Mouse (Mus musculus): ENCODE measurements at regions not wholly inside any gene's neighbourhood (a gene's known extent, or its start where the extent isn't known, plus 50 kb on each side); places are given as distances from the start of the nearest gene placed in this dataset.

DNA sequence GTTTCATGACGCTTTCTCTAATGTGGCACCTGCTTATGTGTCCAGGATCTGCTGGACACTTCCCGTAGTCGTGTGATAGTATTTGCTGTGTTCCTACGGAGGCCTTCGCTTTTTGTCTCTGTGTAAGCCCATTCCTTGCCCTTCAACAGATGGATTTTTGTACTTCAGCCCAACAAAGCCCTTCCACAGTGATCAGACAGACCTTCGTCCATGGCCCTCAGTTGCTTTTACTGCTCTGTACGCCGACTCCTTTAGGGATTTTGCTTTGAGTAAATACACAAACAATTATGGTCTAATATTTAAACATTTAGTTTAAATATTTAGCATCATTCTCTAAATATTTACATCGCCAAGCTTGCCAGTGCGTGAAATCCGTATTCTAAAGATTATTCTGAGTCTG is 95.6 kb upstream of the Kit start:
- no peak for TF ChIP-seq HCFC1 (IDR thresholded peaks at IDR 0.05; ENCODE audit: low read depth, low read length)
- no peak for TF ChIP-seq JUND (IDR thresholded peaks at IDR 0.05; ENCODE audit: low read depth, low read length)
- TF ChIP-seq TCF12 (IDR thresholded peaks at IDR 0.05; ENCODE audit: low read depth, low read length), result no peak
- no peak for TF ChIP-seq USF1 (IDR thresholded peaks at IDR 0.05; ENCODE audit: low read depth, low read length)
- no peak for TF ChIP-seq POLR2AphosphoS2 (IDR thresholded peaks at IDR 0.05; ENCODE audit: low read length)
- no peak for TF ChIP-seq CTCF (IDR thresholded peaks at IDR 0.05 in 2 of 3, conservative IDR thresholded peaks at IDR 0.05 in 1 of 3; ENCODE audit: control insufficient read depth in 1 of 3, insufficient read depth in 1 of 3, low read depth in 2 of 3, low read length in 3 of 3, poor library complexity in 1 of 3, severe bottlenecking in 1 of 3)
- no peak for TF ChIP-seq MAFK (IDR thresholded peaks at IDR 0.05; ENCODE audit: borderline replicate concordance, low read depth, low read length)
- TF ChIP-seq POLR2A (IDR thresholded peaks at IDR 0.05; ENCODE audit: control insufficient read depth in 1 of 2, insufficient read depth in 1 of 2, low read depth in 1 of 2, low read length in 2 of 2, poor library complexity in 1 of 2), result no peak
- TF ChIP-seq EP300 (IDR thresholded peaks at IDR 0.05; ENCODE audit: low read depth in 1 of 2, low read length in 2 of 2), result no peak
- no peak for TF ChIP-seq ELF1 (IDR thresholded peaks at IDR 0.05; ENCODE audit: low read depth, low read length)
- TF ChIP-seq ZMIZ1 (IDR thresholded peaks at IDR 0.05; ENCODE audit: low read depth, low read length), result no peak
- no peak for TF ChIP-seq ZKSCAN1 (IDR thresholded peaks at IDR 0.05; ENCODE audit: low read depth, low read length)
- TF ChIP-seq TAL1 (IDR thresholded peaks at IDR 0.05; ENCODE audit: low read length), result no peak

Data from MEL (cell line).